Mouse (Mus musculus): ENCODE measurements around the gene Dnaja3.
A peak's percentile ranks its signal among the peaks of the same experiment; 100 is the strongest.

- peak; percentile 97 for TF ChIP-seq CTCF (IDR thresholded peaks at IDR 0.05; ENCODE audit: borderline replicate concordance, extremely low read depth, insufficient read depth, insufficient read length)
- TF ChIP-seq POLR2A (IDR thresholded peaks at IDR 0.05; ENCODE audit: borderline replicate concordance, extremely low read depth, insufficient read depth, insufficient read length, poor library complexity, severe bottlenecking): no peak
Observed at GRCm38 (mm10) chr16:4607818-4608531, 31.8 kb upstream of the Dnaja3 start.
